Mouse (Mus musculus) neural tube, embryonic 14.5 days (tissue): ENCODE measurements around the gene Dcakd. TPM values are rescaled to one million over a fixed set of nuclear protein-coding genes. Genes with fewer than 3 reads are reported as not detected.

Experiments
- ATAC-seq: fragments of 200-750 bp; cut with Nextera tagmentation; 2 replicates; pipeline ENCODE4 v1.8.0; 2017; ENCODE audit warnings: low read depth, mild to moderate bottlenecking, moderate TSS enrichment, moderate library complexity
- H3K27ac ChIP-seq: fragments of 300-500 bp; sonication (generic); 2 replicates; pipeline ENCODE4 v1.5.1; 2014; ENCODE audit warnings: low read depth, mild to moderate bottlenecking, control low read depth, low read length, moderate library complexity, mixed read lengths
- H3K27me3 ChIP-seq: fragments of 300-500 bp; sonication (generic); 2 replicates; pipeline ENCODE4 v1.6.1; 2014; ENCODE audit warnings: low read length; ENCODE audit not compliant: control insufficient read depth, insufficient read depth
- H3K36me3 ChIP-seq: fragments of 300-500 bp; sonication (generic); 2 replicates; pipeline ENCODE4 v1.6.1; 2014; ENCODE audit warnings: low read length, mixed read lengths; ENCODE audit not compliant: control insufficient read depth, insufficient read depth
- H3K4me1 ChIP-seq: fragments of 300-500 bp; sonication (generic); 2 replicates; pipeline ENCODE4 v1.6.1; 2014; ENCODE audit warnings: low read length; ENCODE audit not compliant: control insufficient read depth, insufficient read depth
- H3K4me2 ChIP-seq: fragments of 300-500 bp; sonication (generic); 2 replicates; pipeline ENCODE4 v1.6.1; 2014; ENCODE audit warnings: mild to moderate bottlenecking, low read depth, low read length, control low read depth
- H3K4me3 ChIP-seq: fragments of 300-500 bp; sonication (generic); 2 replicates; pipeline ENCODE4 v1.5.1; 2014; ENCODE audit warnings: low read depth, low read length, control low read depth, mixed read lengths
- H3K9ac ChIP-seq: fragments of 300-500 bp; sonication (generic); replicated peaks from 2 replicates; pipeline ENCODE4 v1.6.1; 2014; ENCODE audit warnings: low read depth, mild to moderate bottlenecking, control low read depth, low read length, mixed read lengths
- H3K9me3 ChIP-seq: fragments of 300-500 bp; sonication (generic); 2 replicates; pipeline ENCODE4 v1.6.1; 2016; ENCODE audit warnings: low read length; ENCODE audit not compliant: control insufficient read depth
- WGBS: fragments of 180-500 bp; shearing (Covaris S2); extraction: QIAGEN DNeasy Blood & Tissue Kit; methylation state at CpG from one replicate; pipeline ENCODE4 v1.1.7; 2014; 5-methylcytosine and 5-hydroxymethylcytosine counted together
- polyA plus RNA-seq: library from polyadenylated mRNA; unstranded; fragments of >200 nt; fragmentation: Nextera tagmentation; extraction: Ambion mirVana; gene quantifications from 2 replicates; pipeline ENCODE4 v1.2.1, GENCODE M21; 2014

The Dcakd gene
- polyA plus RNA-seq, 1 experiment from 2014 or later, result 193 TPM

DNA sequence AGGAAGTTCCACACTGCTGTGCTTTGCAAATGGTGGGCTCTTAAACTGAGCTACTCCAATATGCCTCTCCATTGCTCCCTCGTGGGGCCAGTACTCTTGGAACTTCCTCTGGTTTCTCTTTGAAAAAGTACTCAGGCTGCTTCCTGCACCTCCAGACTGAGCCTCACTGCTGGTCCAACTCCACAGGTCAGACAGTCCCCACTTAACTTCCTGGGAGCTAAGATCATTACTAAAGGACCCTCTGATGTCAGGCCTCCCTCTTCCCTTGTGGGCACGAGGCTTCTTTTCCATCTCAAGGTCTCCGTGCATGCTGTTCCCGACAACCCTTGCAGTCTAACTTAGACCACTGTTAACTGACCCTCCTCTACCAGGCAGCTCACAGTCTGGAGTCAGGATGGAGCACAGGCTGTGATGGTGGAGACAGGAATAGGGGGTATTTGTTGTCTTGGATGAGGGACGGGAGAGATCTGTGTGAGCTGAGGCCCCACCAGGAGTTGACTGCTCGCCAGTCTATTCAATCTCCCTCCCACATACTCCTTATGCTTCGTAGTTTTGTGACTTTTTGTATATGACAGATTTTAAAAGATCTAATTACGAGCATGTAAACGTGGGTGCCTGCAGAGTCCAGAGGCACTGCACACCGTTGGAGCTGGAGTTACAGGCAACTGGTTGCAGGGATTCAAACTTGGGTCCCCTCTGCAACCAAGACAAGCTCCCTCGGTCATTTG, 22.7 kb downstream of the Dcakd start:
- Histone ChIP-seq H3K9ac (no peak overlapping the region), H3K9me3 (no peaks in the 10 kb centered on the region), H3K27me3 (no peaks in the 10 kb centered on the region), H3K36me3 (no peaks in the 10 kb centered on the region), H3K4me3 (no peak overlapping the region), H3K4me1 (no peaks in the 10 kb centered on the region), H3K27ac (no peak overlapping the region), H3K4me2 (no peak overlapping the region)
- no peak for ATAC-seq
- WGBS, result 90% methylated on average over 11 of the region's 11 CpGs

DNA sequence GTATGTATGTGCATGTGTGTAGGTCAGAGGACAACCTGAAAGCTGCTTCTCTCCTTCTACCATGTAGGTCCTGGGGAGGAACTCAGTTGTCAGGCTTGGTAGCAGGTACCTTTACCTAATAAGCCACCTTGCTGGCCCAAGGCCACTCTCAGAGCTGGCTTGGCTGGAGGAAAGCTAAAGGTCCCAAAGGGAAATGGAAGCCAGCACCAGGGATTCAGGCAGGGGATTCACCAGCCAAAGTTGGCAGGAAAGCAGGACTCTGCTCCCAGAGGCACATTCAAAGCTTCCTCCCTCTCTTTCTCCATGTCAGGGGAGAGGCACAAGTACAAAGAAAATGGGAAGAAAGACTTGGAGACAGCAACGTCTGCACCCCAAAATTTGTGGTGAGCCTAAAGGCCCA, 23.3 kb downstream of the Dcakd start:
- no peak for ATAC-seq
- 95% methylated on average over 1 of the region's 1 CpGs for WGBS

DNA sequence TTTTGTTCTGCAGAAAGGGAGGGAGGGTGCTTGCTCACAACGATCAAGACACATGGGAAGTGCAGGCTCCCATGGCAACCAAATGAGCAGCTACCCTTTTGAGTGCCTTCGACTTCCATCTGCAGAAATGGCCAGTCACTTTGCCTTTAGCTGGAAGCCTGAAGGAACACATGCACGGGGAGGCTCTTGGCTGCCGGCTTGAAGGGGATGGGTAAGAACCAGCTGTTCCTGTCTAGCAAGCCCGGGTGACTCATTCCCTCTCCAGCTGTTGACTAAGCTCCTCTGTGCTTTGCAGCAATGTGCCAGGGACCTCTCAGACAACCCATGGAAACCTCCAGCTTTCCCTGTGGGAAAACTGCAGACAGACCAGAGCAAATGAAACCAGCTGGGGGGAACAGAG, 24.9 kb downstream of the Dcakd start:
- no peak overlapping the region for H3K27ac ChIP-seq
- H3K4me1 ChIP-seq, result no peaks in the 10 kb centered on the region
- 35% methylated on average over 5 of the region's 5 CpGs for WGBS
- no peak for ATAC-seq
- H3K9ac ChIP-seq, result no peak overlapping the region
- H3K27me3 ChIP-seq, result no peaks in the 10 kb centered on the region
- H3K4me2 ChIP-seq, result no peak overlapping the region
- peaks cover 15% of the 10 kb centered on the region for H3K36me3 ChIP-seq
- no peaks in the 10 kb centered on the region for H3K9me3 ChIP-seq
- H3K4me3 ChIP-seq, result no peak overlapping the region

More for the DNA sequence above, 23.3 kb downstream of the Dcakd start:
- Histone ChIP-seq H3K4me3 (no peak overlapping the region), H3K9me3 (no peaks in the 10 kb centered on the region), H3K36me3 (peaks cover 4% of the 10 kb centered on the region; the same call in 1 of the 2 replicates), H3K4me1 (no peaks in the 10 kb centered on the region), H3K9ac (no peak overlapping the region), H3K27me3 (no peaks in the 10 kb centered on the region), H3K4me2 (no peak overlapping the region), H3K27ac (no peak overlapping the region)

DNA sequence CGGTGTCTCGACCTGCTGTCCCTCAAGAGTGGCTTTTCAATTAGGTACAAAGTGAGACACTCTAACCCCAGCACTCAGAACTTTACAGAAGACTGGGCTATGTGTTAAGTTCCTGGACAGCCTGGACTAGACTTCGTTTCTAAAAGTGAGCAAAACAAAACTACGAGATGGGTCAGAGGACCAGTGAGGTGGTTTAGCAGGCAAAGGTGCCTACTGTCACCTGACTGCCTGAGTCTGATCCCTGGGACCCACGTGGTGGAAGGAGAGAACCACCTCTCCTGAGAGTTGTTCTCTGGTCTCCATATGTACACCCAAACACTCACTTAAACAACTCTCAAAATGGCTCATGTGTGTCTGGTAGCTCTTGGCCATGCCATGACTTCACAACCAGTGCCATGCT, 27.1 kb downstream of the Dcakd start:
- no peaks in the 10 kb centered on the region for H3K4me1 ChIP-seq

DNA sequence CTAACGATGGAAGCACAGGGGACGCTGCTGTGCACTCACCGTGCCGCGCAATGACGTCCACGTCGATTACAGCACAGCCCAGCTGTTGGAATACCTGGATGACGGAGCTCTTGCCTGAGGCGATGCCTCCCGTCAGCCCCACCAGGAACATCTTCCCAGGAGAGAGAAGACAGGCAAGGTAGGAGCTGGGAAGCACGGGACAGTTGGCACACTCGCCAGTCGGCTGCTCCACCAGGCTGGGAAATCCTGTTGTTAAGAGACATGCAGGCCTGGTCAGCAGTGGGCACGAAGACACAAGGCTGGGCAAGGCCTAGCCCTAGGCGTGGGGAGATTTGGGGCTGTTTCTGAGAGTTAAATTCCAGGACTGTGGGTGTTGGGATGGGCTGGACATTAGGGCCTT, 28.0 kb downstream of the Dcakd start:
- Histone ChIP-seq H3K9me3 (no peaks in the 10 kb centered on the region), H3K4me2 (no peak overlapping the region), H3K36me3 (peaks cover 34% of the 10 kb centered on the region), H3K4me1 (no peaks in the 10 kb centered on the region), H3K4me3 (no peak overlapping the region), H3K9ac (no peak overlapping the region), H3K27ac (no peak overlapping the region), H3K27me3 (no peaks in the 10 kb centered on the region)
- 90% methylated on average over 16 of the region's 16 CpGs for whole genome bisulfite sequencing
- no peak for ATAC-seq

More for the DNA sequence above, 27.1 kb downstream of the Dcakd start:
- no peak overlapping the region for H3K27ac ChIP-seq
- no peak overlapping the region for H3K4me2 ChIP-seq
- no peak overlapping the region for H3K9ac ChIP-seq
- peaks cover 27% of the 10 kb centered on the region for H3K36me3 ChIP-seq
- H3K27me3 ChIP-seq, result no peaks in the 10 kb centered on the region
- H3K9me3 ChIP-seq, result no peaks in the 10 kb centered on the region
- 89% methylated on average over 5 of the region's 5 CpGs for WGBS
- ATAC-seq, result no peak
- no peak overlapping the region for H3K4me3 ChIP-seq

DNA sequence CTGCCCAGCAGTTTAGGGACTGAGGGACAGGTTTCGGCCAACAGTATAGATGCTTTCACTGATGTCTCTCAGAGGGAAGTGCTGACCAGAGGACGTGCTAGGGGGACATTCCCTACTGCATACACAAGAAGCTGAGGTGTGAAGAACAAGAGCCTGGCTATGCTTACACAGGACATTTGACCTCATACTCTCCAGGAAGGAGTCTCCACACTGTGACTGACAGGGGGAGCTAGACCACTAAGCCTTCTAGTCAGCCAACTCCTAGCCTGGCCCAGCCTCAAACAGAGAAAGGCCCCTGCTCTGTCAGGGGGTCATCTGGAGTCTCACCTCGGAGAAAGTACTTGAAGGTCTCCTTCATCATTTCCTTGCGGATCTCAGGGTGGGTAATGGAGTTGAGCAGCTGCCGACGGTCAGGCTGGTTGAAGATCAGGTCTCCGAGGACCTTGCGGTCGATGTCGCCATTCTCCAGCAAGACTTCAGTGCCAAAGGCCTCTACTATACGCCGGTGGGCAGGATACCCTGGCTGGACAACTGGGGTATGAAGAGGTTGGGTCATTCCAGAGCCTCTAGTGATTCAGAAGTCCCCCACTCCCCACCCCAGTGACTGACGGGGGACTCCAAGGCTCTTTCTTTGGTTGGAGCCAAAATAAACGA, 28.7 kb downstream of the Dcakd start:
- Histone ChIP-seq H3K27me3 (no peaks in the 10 kb centered on the region), H3K36me3 (peaks cover 39% of the 10 kb centered on the region), H3K4me3 (no peak overlapping the region), H3K9me3 (no peaks in the 10 kb centered on the region), H3K4me2 (no peak overlapping the region), H3K9ac (no peak overlapping the region), H3K27ac (no peak overlapping the region), H3K4me1 (no peaks in the 10 kb centered on the region)
- WGBS, result 87% methylated on average over 14 of the region's 14 CpGs
- ATAC-seq, result no peak

DNA sequence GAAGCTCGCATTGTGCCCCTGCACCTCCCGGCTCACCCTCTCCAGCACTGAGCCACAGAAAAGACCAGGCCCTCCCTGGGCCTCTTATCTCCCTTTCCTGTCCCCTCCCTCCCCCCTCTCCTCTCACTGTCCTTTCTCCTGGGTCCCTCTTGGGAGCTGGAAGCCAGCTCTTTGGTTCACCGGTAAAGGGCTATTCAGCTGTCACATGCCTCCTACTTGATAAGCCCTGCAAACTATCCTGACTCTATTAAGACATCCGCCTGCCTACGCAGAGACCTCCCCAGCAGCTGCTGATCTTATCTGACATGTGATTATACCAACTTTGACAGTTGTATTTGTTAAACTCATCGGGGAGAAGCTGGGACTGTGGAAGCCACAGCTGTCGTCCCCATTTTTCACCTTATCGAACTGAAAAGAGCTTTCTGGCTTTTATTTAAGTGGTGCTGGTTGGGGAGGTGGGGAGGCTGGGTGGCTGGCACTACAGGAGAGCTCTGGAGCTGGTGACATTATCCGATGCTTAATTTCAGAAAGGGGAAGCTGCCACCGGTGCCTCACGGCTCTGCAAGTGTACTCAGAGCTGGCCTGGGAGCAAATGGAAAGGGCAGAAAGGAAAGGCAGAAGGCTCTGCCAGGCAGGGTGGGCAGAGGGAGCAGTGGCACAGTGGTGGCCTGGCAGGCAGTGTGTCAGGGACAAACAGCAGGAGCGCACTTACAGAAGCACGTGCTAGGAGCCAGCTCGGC, 29.4 kb downstream of the Dcakd start:
- H3K36me3 ChIP-seq, result peaks cover 39% of the 10 kb centered on the region
- H3K9ac ChIP-seq, result no peak overlapping the region
- no peaks in the 10 kb centered on the region for H3K9me3 ChIP-seq
- H3K27me3 ChIP-seq, result no peaks in the 10 kb centered on the region
- ATAC-seq, result no peak
- no peak overlapping the region for H3K4me3 ChIP-seq
- 84% methylated on average over 14 of the region's 14 CpGs for WGBS
- H3K27ac ChIP-seq, result no peak overlapping the region
- no peak overlapping the region for H3K4me2 ChIP-seq
- no peaks in the 10 kb centered on the region for H3K4me1 ChIP-seq

DNA sequence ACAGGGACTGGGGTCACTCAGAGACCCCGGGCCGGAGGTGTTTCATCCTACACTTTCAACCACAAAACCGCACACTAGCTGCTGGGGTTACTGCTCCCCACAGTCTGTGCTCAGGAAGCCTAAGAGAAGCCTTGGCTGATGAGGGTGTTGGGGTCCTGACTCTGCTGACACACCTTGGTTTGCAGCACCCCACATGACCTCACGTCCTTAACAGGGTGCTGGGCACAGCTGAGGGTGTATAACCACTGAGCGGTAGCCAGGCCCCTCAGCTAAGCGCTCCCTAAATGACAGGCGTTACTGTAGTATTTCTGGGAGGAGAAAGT, 29.9 kb downstream of the Dcakd start:
- no peak overlapping the region for H3K4me2 ChIP-seq
- H3K27me3 ChIP-seq, result no peaks in the 10 kb centered on the region
- 97% methylated on average over 7 of the region's 7 CpGs for WGBS
- ATAC-seq, result no peak
- H3K4me1 ChIP-seq, result no peaks in the 10 kb centered on the region
- H3K36me3 ChIP-seq, result peaks cover 39% of the 10 kb centered on the region
- H3K9me3 ChIP-seq, result no peaks in the 10 kb centered on the region
- no peak overlapping the region for H3K27ac ChIP-seq
- no peak overlapping the region for H3K9ac ChIP-seq
- no peak overlapping the region for H3K4me3 ChIP-seq
